Mouse (Mus musculus): ENCODE results near the gene Dnah2.

The Dnah2 gene

DNA sequence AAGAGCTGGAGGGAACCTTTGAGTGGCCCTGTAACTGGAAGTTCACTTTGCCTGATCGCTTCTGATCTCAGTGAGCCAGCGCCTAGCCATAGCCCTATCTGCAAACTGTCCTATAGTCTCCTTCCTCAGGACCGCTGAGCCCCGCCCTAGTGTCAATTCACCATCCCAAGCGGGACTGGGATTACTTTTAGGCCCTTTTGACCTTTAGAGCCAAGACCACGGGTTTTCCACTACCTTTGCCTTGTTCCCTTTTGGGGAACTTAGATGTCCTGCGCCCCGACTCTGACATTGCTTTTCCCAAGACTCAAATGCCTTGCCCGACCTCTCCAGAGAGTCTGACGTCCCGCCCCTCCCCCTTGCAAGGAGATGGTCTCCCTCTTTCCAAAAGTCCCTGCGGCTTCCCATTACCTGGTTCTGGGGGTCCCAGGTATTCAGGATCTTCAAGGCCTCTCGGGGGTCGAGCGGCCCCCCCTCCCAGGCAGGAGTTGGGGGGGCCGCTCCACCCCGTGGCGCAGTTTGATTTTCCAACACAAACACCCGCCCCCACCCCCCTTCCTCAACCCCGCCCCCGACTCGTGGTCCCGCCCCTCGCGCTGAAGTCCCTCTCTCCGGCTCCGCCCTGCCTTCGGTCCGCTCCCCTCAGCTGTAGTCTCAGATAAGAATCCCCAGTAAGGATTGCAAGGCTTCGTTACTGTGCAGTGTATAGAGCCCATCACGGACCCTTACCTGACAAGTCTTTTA, 128.9 kb downstream of the Dnah2 start:
- DNase-seq (ENCODE audit: low read depth, low spot score), result no peak

- peak; percentile 75 for DNase-seq (ENCODE audit: low read depth, low spot score)
These were observed 129.5 kb downstream of the Dnah2 start for GRCm38 (mm10) chr11:69419443-69419812.

DNA sequence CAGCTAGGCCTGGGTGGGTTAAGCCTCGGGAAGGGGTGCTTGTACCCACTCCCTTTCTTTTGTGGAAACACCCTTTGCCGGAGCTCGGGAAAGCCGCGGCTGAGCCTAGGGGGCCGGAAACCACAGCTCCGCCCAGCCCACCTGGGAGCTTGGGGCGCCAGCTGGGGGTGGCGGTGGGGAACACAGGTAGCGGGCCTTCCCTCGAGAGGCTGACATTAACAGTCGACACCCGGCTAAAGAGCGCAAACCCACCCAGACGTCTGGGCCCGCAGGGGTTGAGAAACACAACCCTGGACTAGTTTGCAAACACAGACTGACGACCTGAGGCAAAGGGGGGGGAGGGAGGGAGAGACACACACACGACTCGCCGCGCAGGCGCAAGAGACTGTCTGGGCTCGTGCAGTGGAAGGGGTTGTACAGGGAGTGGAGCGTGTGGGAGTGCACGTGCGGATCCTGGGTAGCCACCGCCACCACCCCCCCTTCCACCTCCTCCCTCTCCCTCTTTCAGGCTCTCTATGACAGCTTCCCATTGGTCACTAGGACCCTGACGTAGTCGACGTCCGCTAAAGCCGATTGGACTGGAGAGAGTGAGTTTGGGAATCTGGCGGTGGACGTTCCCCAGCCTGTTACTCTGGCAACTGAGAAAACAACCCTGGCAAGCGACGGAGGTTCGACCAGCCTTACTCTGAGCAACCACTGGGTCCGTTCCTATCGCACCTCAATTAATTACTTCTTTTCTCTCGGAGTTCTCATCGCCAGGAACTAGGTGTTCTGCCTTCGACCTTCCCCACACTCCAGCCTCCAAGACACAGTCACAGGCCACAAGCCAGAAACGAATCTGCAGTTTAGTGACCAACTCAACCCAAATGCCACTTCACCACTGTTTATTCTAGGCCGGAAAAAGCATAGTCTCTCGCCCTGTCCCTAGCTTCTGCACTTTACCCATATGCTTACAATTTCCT, 130.1 kb downstream of the Dnah2 start:
- peak; percentile 100 for DNase-seq (ENCODE audit: low read depth, low spot score)

GRCm38 (mm10) chr11:69417449-69418384, 131.2 kb downstream of the Dnah2 start:
- peak; percentile 98 for DNase-seq (ENCODE audit: low read depth, low spot score)

GRCm38 (mm10) chr11:69416921-69417448, 131.9 kb downstream of the Dnah2 start:
- no peak for DNase-seq (ENCODE audit: low read depth, low spot score)

GRCm38 (mm10) chr11:69416509-69416908, 132.4 kb downstream of the Dnah2 start:
- DNase-seq (ENCODE audit: low read depth, low spot score), result no peak

DNA sequence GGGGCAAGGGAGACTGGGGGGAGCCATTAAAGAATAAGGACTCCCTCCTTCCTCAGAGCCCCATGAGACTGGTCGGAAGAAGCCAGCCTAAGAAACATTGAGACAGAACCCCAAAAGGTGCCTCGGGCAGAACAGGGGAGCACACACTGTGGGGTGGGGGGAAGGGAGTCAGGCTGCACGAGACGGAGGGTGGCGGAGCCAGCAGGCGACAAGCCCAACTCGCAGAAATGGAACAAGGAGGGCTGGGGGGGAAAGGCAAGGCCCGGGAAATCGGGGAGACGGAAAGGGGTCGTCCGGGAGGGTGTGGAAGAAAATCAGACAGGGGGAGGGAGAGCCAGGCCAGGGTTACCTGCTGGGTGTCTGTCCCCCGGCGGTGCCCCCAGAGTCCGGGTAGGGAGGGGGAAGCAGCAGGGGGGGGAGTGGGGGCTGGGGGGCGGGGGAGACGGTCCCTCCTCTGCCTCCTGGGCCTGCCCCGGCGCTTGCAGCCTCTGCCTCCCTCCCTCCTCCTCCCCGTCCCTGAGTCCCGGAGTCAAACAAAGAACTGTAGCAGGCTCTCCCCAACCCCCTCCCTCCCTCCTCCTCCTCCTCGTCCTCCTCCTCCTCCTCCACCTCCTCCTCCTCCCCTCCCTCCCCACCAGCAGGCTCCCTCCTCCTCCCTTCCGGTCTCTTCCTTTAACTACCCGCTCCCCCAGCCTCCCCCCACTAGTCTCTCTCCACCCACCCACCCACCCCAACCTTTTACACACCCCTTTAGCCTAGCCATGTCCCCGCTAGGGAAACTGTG, 133.1 kb downstream of the Dnah2 start:
- peak; percentile 91 for DNase-seq (ENCODE audit: low read depth, low spot score)

DNA sequence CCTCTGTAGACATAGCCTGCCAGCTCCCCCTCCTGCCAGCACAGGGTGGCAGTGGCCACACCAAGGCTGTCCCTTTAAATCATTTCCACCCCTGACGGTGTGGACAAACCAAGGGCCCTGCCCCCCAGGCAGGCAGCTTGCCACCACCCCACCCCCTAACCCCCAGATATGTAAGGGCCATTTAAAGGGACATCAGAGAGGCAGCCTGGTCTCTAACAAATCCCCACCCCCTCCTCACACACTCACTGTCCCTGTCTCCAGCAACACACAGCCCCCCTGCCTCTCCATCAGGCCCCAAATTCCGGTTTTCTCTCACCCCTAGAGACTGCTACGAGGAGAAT, 133.6 kb downstream of the Dnah2 start:
- DNase-seq (ENCODE audit: low read depth, low spot score), result peak; percentile 94

GRCm38 (mm10) chr11:69414421-69415326, 134.2 kb downstream of the Dnah2 start:
- DNase-seq (ENCODE audit: low read depth, low spot score), result no peak

DNA sequence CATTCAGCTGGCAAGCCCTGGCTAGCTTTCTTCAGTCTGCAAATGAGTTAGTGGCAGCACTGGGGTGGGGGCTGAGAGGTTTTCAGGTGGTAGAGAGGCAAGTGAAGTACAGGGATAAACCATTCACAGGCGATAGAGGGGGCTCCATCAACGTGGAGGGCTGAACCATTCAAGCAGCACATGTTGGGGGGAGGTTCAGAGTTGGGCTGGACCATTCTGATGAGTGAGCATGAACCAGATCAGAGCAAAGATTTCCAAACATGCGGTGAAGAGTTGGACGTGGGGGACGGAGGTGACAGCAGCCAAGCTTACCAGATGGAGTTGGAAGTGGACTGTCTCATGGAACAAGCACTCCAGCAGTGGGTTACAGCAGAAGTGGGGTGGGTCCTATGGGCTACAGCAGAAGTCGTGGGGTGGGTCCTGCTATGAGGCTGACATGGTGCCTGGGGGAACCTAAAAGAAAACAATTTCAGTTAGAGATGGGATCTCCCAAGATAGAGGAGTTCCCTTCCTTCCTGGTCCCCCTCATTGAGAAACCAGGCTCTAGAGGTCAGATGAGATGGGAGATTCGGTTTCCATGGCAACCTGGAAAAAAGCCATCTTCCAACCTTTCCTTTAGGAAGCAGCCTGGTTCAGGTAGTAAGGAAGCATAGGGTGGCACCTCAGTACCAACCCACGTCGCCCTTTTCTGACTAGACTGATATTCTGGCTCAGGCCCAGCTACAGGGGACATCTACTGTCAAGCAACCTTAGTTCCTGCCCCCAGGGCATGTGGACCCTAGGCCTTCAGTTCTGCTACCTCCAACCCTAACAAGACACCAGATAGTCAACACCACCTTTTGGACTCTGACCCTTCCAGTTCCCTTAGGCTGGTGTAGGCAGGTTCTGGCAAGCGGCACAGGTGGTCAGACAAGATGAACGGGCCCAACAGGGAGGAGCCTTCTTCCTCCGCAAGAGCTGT, 135.4 kb downstream of the Dnah2 start, which contains the start of gene Kdm6b:
Gene Kdm6b, minus strand, starts transcription at position 455 of the 961 bp plus-strand sequence.
- DNase-seq (ENCODE audit: low read depth, low spot score), result peak; percentile 93

DNA sequence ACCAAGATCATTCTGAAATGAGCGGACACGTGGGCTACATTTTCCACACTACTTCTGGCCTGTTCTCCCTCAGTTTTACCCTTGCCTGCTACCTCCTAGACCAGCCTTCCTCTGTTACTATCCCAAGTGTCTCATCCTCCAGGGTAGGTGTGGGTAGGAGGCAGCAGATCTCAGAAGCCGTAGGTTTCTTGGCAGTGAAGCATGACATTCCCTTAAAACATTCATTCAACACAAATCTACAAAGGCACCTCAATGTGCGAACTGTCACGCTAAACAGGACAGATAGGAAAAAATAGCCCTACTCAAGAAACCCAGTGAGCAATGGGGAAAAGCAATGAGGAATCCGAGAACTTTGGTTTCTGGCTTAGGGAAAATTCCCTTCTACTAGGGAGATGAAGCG, 136.4 kb downstream of the Dnah2 start:
- peak; percentile 74 for DNase-seq (ENCODE audit: low read depth, low spot score)

DNA sequence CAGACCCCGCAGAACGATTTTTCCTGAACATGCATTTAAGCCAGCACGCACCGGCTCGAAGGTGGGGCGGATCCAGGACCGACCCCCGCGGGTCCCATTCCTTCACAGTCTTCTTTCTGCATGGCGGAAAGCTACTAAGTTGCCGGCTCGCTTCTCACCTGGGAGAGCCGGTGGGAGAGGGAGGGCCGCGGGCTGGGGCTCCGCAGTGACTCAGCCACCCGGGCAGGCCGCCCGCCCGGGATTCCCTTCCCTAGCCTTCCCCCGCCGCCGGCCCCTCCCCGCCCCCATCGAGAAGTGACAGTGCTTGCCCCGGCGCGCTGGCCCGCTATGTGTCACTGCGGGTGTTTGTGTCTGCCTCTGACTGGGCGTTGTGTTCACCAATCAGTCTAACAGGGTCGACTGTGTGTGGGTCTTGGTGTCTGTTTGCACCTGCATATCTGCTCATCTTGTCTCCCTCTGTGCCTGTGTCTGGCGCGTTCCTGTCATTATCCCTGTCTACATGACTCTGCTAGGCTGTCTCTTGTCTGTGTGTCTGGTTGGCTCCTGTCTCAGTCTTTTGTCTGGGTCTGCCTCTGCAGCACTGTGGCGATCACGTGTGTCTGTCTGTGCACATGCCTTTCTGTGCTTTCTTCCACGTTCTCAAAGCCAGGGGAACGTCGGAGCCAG, 137.2 kb downstream of the Dnah2 start:
- DNase-seq (ENCODE audit: low read depth, low spot score), result peak; percentile 78

GRCm38 (mm10) chr11:69411073-69411535, 137.8 kb downstream of the Dnah2 start:
- DNase-seq (ENCODE audit: low read depth, low spot score), result peak; percentile 98

DNA sequence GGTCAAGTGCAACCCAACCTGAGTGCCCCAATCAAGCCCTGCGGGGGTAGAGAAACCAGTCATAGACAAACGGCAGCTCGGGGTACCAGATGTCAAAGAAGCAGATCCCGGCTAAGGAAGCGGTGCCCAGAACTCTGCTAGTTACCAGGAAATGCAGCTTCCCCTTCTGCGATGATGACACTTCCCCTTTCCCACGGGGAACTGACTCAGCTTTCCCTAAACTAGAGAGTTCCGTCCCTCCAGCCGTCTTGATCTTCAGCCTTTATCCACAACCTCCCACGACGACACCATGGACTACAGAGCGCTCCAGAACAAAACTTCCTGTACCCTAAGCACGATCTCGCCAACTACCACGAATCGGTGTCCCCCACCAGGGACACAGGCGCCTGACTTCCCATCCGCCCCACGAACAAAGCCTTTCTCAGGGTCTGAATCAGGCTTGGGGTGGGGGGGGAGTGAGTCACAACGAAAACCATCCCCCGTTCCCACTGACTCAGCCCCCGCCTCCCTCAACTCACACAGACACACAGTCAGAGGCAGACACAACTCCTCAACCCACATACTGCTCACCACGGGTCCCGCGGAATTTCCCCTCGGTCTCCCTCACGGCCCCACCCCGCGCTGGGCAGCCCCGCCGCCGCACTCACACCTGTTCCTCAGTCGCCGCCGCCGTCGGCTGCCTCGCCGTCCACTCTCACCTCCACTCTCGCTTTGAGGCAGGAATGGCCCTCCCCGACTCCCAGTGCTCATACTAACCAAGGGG, 138.4 kb downstream of the Dnah2 start:
- DNase-seq (ENCODE audit: low read depth, low spot score), result peak; percentile 84

GRCm38 (mm10) chr11:69410045-69410309, 138.9 kb downstream of the Dnah2 start:
- no peak for DNase-seq (ENCODE audit: low read depth, low spot score)

DNA sequence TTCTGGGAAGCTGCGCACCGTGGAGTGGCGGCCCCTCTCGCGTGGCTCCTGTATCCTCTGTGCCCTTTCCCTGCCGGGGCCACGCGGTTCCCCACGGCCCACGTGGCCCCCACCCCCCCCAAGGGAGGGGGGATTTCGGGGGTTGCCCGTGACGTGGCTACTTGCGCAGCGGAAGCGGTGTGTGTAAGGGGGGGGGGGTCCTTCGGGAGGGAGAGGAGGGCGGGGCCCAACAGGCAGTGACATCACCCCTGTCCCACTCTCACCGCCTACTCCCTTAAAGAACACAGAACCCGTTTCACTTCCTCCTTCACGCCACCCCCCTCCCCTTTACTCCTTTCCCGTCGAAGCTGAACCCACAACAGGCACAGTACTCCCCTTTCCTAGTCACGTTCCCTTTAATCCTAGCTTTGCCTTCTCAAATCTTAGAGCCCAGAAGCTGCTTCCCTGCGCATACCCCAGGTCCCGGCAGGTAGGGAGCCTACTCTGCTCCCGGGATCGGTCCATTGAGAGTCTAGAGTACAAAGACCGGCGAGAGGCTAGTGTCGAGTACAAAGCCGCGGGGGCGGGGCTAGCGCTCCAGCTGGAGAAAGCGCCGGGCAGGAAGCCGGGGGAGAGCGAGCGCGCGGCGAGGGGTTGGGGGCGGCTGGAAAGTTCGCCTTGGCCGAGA, 139.4 kb downstream of the Dnah2 start:
- peak; percentile 93 for DNase-seq (ENCODE audit: low read depth, low spot score)

Measured in brain, adult 2 months (tissue).